Mouse (Mus musculus) erythroblast, adult 5-6 weeks (primary cell): ENCODE measurements around the gene Cdkn1a. TPM values are rescaled to one million over a fixed set of nuclear protein-coding genes. Genes with fewer than 3 reads are reported as not detected.
"Not testable (repeated sequence)": the region's sequence is repeated elsewhere in the genome, so short reads cannot be mapped to it uniquely, and the experiment has no call there.

Experiments
- ATAC-seq: replicated peaks from 2 replicates; pipeline ENCODE4 v1.8.0; 2016; ENCODE audit warnings: moderate number of reproducible peaks, mild to moderate bottlenecking, moderate TSS enrichment, inconsistent platforms; ENCODE audit not compliant: poor library complexity, low FRiP score, severe bottlenecking
- total RNA-seq, 2 experiments: library from RNA; stranded (forward) in 1 of 2; stranded (reverse) in 1 of 2; fragments of 150-400 nt in 1 of 2; fragments of 200-764, 138-1000 nt in 1 of 2; gene quantifications; 2 replicates each; pipeline versions ENCODE4 v1.2.3 to v1.2.4; 2015 to 2017; ENCODE audit warnings: low replicate concordance in 2 of 2

Cdkn1a gene
- total RNA-seq, 2 experiments from 2014 or later, result 0.34 to 4.6 TPM

GRCm38 (mm10) chr17:29100627-29101026 is 9.9 kb downstream of the Cdkn1a start:
- ATAC-seq, result no peak

- not testable (repeated sequence) for ATAC-seq
Observed at GRCm38 (mm10) chr17:29110356-29110755, 19.6 kb downstream of the Cdkn1a start.

DNA sequence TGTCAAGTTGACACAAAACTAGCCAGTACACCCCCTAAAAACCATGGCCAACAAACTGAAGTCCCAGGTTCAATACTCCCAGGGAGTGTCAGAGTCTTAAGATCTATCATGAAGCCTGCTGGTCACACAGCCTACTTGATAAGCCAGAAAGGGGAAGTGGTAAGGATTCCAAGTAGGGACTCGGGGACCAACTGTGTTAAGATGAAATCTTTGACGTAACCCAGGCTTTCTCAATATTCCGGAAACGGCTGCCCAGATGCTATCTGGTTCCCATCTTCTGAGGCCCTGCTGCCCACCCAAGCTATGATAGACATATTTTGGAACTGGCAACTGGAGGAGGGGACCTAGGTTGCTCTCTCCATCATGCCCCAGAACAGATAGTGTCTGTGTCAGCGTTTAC is 20.6 kb downstream of the Cdkn1a start:
- ATAC-seq, result no peak

DNA sequence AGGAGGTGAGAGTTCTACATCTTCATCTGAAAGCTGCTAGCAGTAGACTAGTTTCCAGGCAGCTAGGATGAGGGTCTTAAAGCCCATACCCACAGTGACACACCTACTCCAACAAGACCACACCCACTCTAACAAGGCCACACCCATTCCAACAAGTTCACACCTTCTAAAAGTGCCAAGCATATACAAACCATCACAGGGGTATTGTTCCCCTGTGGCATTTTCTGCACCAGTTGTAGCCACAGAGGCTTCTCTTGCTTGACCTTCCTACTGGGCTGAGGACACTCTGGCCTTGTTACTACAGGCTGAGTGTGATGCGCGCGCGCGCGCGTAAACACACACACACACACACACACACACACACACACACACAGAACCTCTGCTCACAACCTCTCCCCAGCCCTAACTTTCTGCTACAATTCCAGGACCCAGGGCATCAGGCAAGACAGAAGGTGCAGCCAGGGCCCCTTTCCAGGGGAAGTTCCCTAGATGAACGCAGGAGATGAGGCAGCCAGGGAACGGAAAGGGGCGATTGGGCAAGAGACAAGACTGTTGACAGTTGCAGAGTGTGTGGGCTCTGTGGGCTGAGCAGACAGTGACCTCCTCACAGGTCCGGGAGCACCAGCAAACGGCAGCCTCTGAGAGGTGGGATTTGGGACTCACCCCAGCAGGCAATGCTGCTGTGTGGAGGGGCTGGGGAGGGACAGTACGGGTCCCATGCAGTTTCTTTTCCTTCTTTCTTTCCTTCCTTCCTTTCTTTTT is 23.0 kb downstream of the Cdkn1a start, which contains the start of gene Rab44:
Gene Rab44 (plus strand): TSS at position 555 of the 762 bp plus-strand sequence.
- no peak for ATAC-seq

GRCm38 (mm10) chr17:29116023-29116422 is 25.2 kb downstream of the Cdkn1a start:
- ATAC-seq, result no peak

DNA sequence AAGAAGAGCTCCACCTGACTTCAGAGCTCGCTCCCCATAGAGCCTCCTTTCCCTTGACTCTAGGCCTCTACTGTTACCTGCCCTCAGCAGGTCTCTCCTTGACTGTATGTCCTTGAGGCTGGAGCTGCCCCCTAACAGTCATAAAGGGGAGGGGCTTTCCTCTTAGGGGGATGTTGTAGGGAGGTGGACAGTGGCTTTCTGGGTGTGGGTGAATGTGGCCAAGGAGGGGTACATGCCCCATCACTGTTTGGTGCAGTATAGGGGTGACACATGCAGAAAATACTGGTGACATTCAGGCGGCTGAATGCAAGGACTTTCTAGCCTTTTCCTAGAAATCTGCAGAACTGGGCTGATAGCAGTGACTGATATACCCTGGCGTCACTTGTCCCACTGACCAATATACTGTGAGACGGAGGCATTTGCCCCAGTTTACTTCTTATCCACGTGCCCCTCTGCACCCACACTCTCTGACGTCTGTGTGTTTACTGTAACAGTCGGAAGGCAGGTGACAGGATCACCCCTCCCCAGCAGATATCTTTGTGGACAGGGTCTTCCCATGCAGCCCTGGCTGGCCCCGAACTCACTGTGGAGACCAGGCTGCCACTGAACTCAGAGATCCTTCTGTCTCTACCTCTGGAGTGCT is 26.4 kb downstream of the Cdkn1a start:
- no peak for ATAC-seq

- no peak for ATAC-seq
Observed at GRCm38 (mm10) chr17:29118057-29118456, 27.3 kb downstream of the Cdkn1a start.

DNA sequence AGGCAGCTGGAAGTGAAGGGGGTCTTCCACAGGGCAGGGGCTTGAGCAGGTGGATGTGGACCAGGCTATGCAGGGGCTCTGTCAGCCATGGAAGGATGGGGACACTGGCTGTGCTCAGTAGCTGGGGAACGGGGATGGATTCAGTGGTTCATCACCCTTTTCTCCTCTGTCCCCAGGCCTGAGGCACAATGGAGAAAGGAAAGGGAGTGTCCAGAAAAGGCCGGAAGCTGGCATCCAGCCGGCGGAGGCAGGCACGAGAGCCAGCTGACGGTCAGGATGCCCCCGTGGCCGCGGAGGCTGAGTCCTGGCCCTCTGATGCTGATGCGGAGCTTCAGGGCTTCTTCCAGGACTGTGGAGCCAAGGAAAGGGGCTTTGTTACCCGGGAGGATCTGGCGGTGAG is 29.9 kb downstream of the Cdkn1a start:
- no peak for ATAC-seq

DNA sequence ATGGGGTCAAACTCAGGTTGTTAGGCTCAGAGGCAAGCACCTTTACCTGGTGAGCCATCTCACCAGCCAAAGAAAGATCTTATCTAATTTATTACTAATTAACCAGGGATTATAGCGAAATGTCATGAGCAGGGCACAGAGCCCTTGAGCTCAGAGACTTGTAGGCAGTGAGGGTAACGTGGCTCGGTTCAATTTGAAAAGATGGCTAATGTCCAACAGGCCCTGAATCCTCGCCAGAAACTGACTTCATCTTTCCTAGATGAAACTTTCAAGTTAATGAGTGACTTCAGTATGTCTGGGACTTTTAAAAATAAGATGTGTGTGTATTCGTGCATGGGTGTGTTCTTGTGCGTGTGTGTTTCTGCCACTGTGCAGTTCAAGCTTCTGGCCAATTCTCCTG is 32.0 kb downstream of the Cdkn1a start:
- ATAC-seq, result no peak

DNA sequence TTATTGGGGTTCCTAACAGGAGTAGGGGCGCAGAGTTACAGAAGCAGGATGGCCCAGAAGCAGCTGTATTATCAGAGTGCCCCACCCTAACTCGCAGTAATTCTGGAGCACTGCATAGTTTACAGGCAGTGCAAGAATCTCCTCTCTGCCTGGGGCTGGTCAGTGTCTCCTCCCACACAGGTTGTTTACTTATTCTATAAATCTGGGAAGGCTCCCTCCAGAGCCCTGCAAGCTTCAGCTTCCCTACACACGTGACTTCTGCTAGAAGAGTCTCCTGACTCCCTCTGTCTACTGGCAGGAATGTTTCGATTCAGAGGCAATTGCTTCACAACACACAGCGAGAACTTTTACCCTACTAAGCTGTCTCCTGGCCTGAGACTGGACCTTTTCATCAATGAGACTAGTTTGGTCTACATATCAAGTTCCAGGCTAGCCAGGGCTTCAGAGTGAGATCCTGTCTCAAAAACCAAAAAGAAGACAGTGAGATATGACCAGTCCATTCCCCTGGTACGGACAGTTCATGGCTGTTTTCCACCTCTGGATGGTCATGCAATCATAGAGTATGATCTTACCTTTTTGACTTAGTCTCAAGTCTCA is 32.9 kb downstream of the Cdkn1a start:
- no peak for ATAC-seq

GRCm38 (mm10) chr17:29126561-29126960 is 35.8 kb downstream of the Cdkn1a start:
- no peak for ATAC-seq

DNA sequence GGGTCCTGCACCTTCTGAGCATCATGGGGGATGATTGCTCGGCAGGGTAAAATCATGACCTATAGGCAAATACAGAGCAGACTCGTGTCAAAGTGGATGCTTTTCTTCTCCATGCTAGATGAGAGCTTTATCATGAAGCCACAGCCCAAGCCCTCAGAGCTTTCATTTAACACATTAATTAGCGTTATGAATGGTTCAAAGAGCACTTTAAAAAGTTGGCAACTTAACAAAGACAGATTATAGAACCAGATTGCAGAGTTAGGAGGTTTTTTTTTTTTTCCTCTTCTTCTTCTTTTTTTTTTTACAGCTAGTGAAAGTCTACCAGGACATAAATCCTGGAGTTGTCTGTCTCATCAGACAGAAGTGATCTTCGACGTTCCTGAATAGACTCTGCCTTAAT is 38.6 kb downstream of the Cdkn1a start:
- no peak for ATAC-seq

DNA sequence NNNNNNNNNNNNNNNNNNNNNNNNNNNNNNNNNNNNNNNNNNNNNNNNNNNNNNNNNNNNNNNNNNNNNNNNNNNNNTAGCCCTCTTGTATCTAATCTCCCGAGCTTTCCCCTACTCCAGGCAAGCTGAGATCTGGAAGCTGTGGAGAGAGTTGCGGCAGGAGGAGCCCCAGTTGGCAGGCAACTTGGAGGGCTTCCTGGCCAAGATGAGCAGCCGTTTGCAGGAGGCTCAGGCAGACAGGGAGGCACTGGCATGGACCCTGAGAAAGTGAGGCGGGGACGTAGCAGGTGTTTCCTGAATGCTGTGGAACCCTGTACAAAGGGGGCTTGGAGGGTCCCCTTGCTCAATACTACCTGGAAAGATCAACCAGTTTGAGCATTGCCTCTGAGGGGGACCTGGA is 44.3 kb downstream of the Cdkn1a start:
- ATAC-seq, result no peak

DNA sequence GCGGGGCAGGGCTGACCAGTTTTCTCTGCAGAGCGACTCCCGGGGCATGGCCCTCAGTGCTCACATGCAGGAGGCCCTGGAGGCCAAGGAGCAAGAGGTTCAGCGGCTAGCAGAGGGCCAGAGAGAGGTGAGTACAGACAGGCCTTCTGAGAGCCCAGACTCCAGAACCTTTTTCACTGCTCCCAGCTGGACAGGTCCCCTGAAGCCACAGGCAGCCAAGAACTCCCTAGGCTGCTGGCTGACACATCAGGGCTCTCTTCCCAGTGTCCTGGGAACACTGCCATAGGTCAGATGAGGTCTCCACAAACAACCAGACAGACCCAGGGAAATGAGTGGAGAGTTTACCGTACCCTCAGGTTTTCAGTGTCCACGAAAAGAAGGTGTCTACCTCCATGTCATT is 45.5 kb downstream of the Cdkn1a start:
- ATAC-seq, result no peak

DNA sequence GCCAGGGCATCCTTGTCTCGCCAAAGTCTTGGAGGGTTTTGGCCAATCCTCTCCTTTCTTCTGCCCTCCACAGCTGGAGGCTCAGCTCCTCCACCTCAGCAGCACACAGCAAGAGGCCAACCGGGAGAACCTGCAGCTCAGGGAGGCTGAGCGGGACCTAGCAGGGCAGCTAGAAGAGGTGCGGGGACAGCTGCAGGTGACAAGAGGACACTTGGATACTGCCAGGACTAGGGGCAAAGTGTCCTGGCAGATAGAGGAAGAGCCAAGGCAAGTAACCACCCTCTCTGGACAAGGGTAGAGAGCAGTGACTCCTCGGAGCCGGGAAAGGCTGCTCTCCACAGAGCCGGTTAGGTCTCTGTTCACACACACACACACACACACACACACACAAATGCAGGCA is 47.1 kb downstream of the Cdkn1a start:
- ATAC-seq, result no peak

- no peak for ATAC-seq
Observed at GRCm38 (mm10) chr17:29141577-29141976, 50.8 kb downstream of the Cdkn1a start.

GRCm38 (mm10) chr17:29143266-29143665 is 52.5 kb downstream of the Cdkn1a start:
- no peak for ATAC-seq

DNA sequence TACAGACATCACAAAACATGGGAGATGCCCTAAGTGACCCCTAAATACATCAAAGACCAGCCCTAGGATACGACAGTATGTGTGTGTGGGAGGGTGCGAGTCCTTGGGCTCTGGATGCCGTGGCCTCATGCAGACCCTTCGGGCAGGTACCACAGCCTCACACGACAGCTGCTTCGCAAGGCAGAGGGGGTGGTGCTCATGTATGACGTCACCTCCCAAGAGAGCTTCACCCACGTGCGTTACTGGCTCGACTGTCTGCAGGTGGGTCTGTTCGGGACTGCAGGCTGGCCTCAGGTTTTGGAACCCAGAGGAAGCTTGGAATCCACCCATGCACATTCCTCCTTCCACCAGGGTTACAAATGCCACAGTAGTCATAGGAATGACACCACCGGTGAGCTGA is 54.3 kb downstream of the Cdkn1a start:
- ATAC-seq, result no peak

DNA sequence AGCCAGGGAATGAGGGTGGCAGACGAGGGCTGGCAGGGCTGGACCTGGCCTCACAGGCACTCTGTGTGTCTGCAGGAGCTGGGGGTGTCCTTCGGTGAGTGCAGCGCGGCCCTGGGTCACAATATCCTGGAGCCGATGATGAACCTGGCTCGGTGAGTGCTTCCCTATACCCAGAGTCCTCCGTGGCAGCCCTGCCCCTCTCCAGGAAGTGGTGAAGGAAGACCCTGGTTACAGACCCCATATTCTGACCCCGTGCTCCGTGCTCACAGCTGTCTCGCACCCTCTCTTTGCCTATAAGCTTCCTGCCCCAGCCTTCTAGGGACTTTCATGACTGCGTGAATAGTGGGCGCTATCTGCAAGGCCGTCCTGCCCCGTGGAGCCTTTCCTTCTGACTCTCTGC is 56.5 kb downstream of the Cdkn1a start:
- ATAC-seq, result no peak

DNA sequence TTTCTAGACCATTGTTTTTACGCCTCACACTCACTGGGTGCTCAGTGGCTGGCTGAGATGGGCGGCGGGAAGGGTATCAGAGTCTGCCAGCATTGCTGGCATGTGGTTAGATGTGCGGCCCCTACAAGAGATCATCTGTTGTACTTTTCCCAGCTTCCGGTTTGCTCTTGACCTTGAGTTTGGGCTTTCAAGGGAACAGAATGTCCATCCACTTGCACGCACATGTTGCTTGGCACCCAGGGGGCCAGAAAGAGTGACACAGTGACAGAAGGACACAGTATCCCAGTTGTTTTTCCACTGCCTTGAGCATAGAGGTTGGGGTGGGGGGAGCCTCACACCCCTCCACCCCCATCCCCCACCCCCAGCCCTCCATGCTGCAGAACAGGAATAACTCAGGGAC is 57.0 kb downstream of the Cdkn1a start:
- ATAC-seq, result no peak

- ATAC-seq, result no peak
Observed at GRCm38 (mm10) chr17:29149766-29150165, 59.0 kb downstream of the Cdkn1a start.
